Mouse (Mus musculus): ENCODE measurements around the gene Prep.

The Prep gene

GRCm38 (mm10) chr10:45193330-45194310 lies 126.6 kb downstream of the Prep start:
- DNase-seq = no peak

GRCm38 (mm10) chr10:45194531-45194930 lies 127.5 kb downstream of the Prep start:
- no peak for DNase-seq

- no peak for DNase-seq
Observed at GRCm38 (mm10) chr10:45204582-45204981, 137.6 kb downstream of the Prep start.

DNA sequence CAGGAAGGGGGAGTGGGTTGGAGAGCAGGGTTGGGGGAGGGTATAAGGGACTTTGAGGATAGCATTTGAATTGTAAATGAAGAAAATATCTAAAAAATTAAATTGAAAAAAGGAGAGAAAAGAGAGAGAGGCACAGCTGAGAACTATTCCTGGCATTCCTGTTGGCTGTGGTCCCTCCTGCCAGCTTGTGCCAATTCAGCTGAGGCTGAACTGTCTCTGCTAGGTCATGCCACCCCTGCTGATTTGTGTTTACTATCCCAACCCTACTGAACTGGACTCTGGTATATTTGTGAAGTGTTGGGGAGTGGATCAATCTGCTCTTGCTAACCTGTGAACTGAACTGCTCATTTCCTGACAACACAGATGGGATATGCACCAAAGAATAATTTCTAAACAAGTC lies 143.2 kb downstream of the Prep start:
- no peak for DNase-seq

DNA sequence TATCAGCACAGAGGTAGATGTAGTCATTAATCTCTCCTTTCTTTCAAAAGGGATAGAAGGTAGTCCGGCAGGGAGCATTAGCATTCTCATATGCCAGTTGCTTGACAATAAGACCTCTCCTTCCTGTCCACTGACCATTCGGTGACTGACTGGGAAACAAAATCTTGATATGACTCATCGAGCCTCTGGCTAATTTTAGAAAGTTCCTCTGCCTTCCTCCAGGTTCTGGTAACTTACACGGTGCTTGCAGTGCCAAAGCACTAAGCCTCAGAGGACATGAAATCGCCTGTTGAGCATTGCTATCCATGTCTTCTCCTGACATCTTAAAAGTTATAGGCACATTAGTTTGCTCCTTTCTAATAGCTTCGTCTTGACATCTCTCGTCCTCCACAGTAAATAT lies 149.7 kb downstream of the Prep start:
- no peak for DNase-seq

Data from right cerebral cortex, postnatal 4 days (tissue).